In genomic region chr3:79017440-79017839, GRCm38 (mm10) we compare ENCODE assay signal across 18 mouse cellular contexts.
"Had no signal": no experiment of that assay in that cellular context is flagged by ENCODE, and none has a peak within 500 bp of the region (broad histone marks: within the 10 kb centered on the region; RNA-seq: fewer than 3 reads in every experiment).

No protein-coding gene starts in this region.

- DNase-seq: kidney, adult 2 months; kidney, postnatal 25 days; liver, embryonic 13.5 days; lung, embryonic 14.5 days; lung, postnatal 10 days; lung, postnatal 36 days; right cerebral cortex, adult 18-20 months; right cerebral cortex, postnatal 14 days; right cerebral cortex, postnatal 4 days; thymus, adult 2 months; thymus, postnatal 14 days; thymus, postnatal 4 days had no signal

- H3K27ac ChIP-seq: kidney, postnatal 0 days; liver, embryonic 13.5 days; midbrain, embryonic 12.5 days; midbrain, embryonic 15.5 days; neural tube, embryonic 12.5 days; neural tube, embryonic 15.5 days; stomach, postnatal 0 days had no signal

- ATAC-seq: midbrain, embryonic 15.5 days had no signal

- H3K9me3 ChIP-seq: liver, embryonic 13.5 days; midbrain, embryonic 12.5 days; midbrain, embryonic 15.5 days; neural tube, embryonic 12.5 days; neural tube, embryonic 15.5 days had no signal

- H3K4me3 ChIP-seq: liver, embryonic 13.5 days; midbrain, embryonic 12.5 days; midbrain, embryonic 15.5 days; neural tube, embryonic 12.5 days; neural tube, embryonic 15.5 days had no signal

- H3K27me3 ChIP-seq: liver, embryonic 13.5 days; midbrain, embryonic 12.5 days; midbrain, embryonic 15.5 days; neural tube, embryonic 12.5 days; neural tube, embryonic 15.5 days had no signal

- H3K9ac ChIP-seq: liver, embryonic 13.5 days; lung, embryonic 14.5 days; midbrain, embryonic 12.5 days; midbrain, embryonic 15.5 days; neural tube, embryonic 12.5 days; neural tube, embryonic 15.5 days had no signal

- H3K4me1 ChIP-seq: liver, embryonic 13.5 days; midbrain, embryonic 12.5 days; midbrain, embryonic 15.5 days; neural tube, embryonic 12.5 days; neural tube, embryonic 15.5 days had no signal

- H3K36me3 ChIP-seq: liver, embryonic 13.5 days; midbrain, embryonic 12.5 days; midbrain, embryonic 15.5 days; neural tube, embryonic 12.5 days; neural tube, embryonic 15.5 days had no signal

- H3K4me2 ChIP-seq: liver, embryonic 13.5 days; lung, embryonic 14.5 days; midbrain, embryonic 12.5 days; midbrain, embryonic 15.5 days; neural tube, embryonic 12.5 days; neural tube, embryonic 15.5 days had no signal
